Mouse (Mus musculus) left cerebral cortex, adult 2 months (tissue): Measurements from ENCODE around the gene Cer1. TPM values are rescaled to one million over a fixed set of nuclear protein-coding genes. Genes with fewer than 3 reads are reported as not detected.

Source experiments
- DNase-seq, 2 experiments: peaks; one replicate each; pipeline ENCODE4 v3.0.0; 2021 to 2022; ENCODE audit warnings: low spot score in 2 of 2, mixed read lengths in 1 of 2; ENCODE audit errors: extremely low spot score in 1 of 2
- H3K27ac ChIP-seq: fragments of 200-600 bp; 2 replicates; pipeline ENCODE4 v1.8.1; 2022
- H3K4me3 ChIP-seq: fragments of 200-600 bp; 2 replicates; pipeline ENCODE4 v1.8.1; 2022
- CTCF ChIP-seq: fragments of 200-600 bp; IDR thresholded peaks from 2 replicates; pipeline ENCODE4 v1.8.1; 2022; ENCODE audit warnings: antibody characterized with exemption, mild to moderate bottlenecking, moderate library complexity
- intact Hi-C: fragments of 180-260 bp; cut with DNase I; formaldehyde crosslinking; loops from one replicate; pipeline ENCODE4 v1.15.1; 2025
- total RNA-seq, 2 experiments: library from RNA; stranded (reverse); gene quantifications; 2 replicates each; pipeline ENCODE4 v1.2.3; 2021

Cer1 gene
- total RNA-seq, 2 experiments from 2014 or later, result 0.19 to 0.52 TPM

DNA sequence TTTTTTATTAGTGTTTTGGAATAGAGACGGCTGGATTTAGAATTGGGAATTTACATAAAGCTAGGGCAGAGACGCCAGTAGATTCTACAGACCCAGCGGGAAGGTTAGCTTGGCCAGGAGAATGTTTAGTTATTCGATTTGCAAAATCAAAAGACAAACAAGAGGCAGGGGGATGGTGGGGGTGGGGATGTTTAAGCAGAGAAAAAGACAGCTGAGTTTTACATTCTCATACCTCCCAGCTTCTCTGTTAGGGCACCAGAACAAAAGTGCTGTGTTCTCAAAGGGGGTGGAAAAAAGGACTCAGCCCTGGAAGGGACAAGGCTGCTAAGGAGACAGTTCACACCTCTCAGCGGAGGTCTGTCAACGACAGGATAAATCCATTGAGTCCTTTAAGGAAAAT, 12.8 kb downstream of the Cer1 start:
- intact Hi-C loops, result no loop called here
- no peak overlapping the region for H3K4me3 ChIP-seq
- DNase-seq, result no peak
- TF ChIP-seq CTCF, result no peak
- no peak overlapping the region for H3K27ac ChIP-seq

DNA sequence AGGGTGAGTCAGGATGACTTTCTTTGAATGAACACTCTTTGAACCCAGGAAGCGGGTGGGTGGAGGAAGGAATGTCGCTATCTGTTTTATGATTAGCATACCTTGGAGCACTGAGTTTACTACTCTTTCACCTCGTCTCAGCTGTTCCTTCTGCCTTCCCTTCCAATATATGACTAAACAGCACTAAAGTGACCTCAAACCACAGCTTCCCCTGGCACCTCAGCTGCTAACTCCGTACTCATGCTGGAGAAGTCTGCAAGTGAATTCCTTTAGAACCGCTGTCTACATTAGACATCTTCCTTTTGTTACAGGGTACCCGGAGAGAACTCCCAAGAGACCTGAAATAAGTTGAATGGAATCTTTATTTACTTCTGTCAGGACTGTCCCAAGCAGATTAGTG, 14.0 kb downstream of the Cer1 start:
- no peak for DNase-seq
- no peak for TF ChIP-seq CTCF
- intact Hi-C loops, result no loop called here
- Histone ChIP-seq H3K27ac (no peak overlapping the region), H3K4me3 (no peak overlapping the region)

DNA sequence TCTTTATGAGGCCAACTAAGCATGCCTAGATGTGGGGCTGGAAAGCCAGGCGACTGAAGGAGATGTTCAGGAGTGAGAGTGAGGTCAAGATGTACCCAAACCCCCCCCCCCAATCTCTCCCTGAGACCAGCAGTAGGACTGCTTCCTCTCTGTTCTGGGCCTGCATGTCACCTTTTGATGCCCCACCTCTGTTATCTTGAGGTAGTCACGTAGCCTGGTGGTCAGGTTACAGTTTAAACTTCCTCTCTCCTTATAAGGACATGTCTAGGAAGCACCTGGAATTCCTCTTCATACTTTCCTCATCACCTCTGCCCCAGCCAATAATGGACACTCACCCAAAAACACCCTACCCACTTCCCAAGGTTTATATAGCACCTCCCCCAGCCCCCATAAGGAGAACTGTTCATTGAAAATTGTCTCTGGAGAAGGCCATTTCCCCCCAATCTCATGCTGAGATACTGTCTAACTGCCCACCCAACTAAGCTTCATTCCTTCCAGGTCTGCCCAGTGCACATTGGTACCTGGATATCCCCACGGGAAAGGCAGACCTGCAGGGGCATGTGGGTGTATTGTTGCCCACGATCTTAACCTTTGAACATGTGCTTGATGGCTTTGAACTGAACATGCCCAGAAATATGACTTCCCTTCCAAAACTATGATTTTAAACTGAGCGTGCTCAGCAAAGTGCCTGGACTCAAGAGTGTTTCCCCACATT, 17.1 kb downstream of the Cer1 start:
- H3K4me3 ChIP-seq, result no peak overlapping the region
- no peak overlapping the region for H3K27ac ChIP-seq
- DNase-seq, result no peak
- intact Hi-C loops, result no loop called here
- no peak for TF ChIP-seq CTCF

GRCm38 (mm10) chr4:82867111-82867510, 17.8 kb downstream of the Cer1 start:
- no peak for DNase-seq
- intact Hi-C loops, result no loop called here
- Histone ChIP-seq H3K27ac (no peak overlapping the region), H3K4me3 (no peak overlapping the region)
- TF ChIP-seq CTCF, result no peak

DNA sequence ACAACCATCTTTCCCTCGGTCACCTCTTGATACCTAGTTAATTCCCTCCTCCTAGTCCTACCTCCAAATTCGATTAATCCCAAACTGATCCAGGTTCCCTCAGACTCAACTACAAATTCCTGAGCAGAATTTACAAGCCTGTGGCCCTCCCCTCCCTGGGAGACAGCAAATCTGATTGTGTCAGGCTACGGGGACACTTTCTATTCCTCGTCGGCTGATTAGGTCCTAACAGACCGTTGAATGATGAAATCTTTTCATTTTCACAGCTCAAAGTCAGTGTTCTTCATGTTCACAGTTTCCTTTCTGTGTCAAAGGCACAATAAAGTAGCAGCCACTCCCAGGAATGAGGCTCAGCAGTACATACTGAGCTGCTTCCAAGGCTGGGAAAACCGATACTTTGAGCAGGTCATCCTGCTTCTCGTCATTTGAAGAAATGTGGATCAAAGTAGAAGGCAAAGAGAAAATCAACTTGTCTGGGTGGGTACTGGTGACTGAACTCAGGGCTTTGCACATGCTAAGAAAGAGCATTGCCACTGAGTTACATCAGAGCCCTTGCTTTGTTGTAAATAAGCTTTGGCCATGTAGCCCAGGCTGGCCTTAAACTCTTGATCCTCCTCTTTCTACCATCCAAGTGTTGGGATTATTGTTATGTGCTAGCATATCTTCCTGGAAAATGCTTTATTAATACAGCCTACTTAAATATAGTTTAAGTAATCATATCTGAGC, 19.8 kb downstream of the Cer1 start:
- Histone ChIP-seq H3K27ac (no peak overlapping the region), H3K4me3 (no peak overlapping the region)
- TF ChIP-seq CTCF, result no peak
- DNase-seq, result no peak
- intact Hi-C loops, result no loop called here

DNA sequence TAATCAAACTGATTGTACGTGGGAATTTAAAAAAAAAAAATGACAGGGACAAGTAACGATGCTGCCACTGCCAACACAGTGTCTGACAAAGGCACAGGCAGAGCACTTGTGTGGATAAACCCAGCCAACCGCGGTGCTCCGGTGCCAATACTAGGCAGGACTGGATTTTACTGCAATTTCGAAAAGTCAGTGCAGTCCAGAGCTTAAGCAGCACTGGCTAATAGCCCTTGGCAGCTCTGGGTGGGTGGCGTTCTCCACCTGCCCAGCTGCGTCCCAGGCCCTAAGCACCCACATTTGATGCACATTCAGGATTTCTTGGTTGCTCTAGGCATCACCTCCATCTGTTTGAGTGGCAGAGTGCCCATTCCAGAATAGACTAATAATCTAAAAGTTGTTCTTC, 21.6 kb downstream of the Cer1 start:
- no peak for DNase-seq

GRCm38 (mm10) chr4:82861451-82861850, 23.5 kb downstream of the Cer1 start:
- intact Hi-C loops, result no loop called here
- Histone ChIP-seq H3K27ac (no peak overlapping the region), H3K4me3 (no peak overlapping the region)
- DNase-seq, result no peak
- TF ChIP-seq CTCF, result no peak

More for the DNA sequence above, 21.6 kb downstream of the Cer1 start:
- TF ChIP-seq CTCF, result no peak
- Histone ChIP-seq H3K27ac (no peak overlapping the region), H3K4me3 (no peak overlapping the region)
- intact Hi-C loops, result no loop called here

GRCm38 (mm10) chr4:82860566-82860965, 24.4 kb downstream of the Cer1 start:
- intact Hi-C loops, result no loop called here
- no peak for TF ChIP-seq CTCF
- Histone ChIP-seq H3K27ac (no peak overlapping the region), H3K4me3 (no peak overlapping the region)
- no peak for DNase-seq

GRCm38 (mm10) chr4:82859131-82860125, 25.5 kb downstream of the Cer1 start, which contains the start of gene Zdhhc21:
Zdhhc21 (minus strand) TSS chr4:82859958.
- H3K4me3 ChIP-seq, result peak within 1 kb of the TSS; percentile 87
- H3K27ac ChIP-seq, result peak within 1 kb of the TSS; percentile 98
- intact Hi-C loops, result loop anchor here (5.0 kb wide), 3 partner anchors 58 to 323 kb away; no protein-coding TSS in a partner anchor
- TF ChIP-seq CTCF, result no peak
- peak; percentile 83 to 89 for DNase-seq

GRCm38 (mm10) chr4:82858431-82859010, 26.4 kb downstream of the Cer1 start:
- DNase-seq, result no peak
- Histone ChIP-seq H3K27ac (peak overlapping the region; percentile 98), H3K4me3 (peak overlapping the region; percentile 87)
- no peak for TF ChIP-seq CTCF
- intact Hi-C loops, result loop anchor here (5.0 kb wide), 3 partner anchors 59 to 324 kb away; no protein-coding TSS in a partner anchor

DNA sequence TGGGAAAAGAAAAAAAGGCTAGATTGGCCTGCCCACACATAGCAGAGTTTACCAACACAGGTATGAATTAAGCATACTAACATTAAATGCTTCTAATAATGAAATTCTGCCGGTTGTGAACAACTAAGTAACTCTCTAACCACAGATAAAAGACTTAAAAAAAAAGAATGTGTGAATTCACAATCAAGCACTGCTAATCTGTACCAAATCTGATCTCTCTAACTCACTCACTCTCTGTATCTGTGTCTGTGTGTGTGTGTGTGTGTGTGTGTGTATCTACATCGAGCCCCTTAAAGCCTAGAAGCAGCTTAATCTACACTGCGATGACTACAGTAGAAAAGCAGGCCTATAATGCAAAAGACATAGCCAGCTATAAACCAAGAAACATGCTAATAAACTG, 28.0 kb downstream of the Cer1 start:
- intact Hi-C loops, result loop anchor here (5.0 kb wide), 3 partner anchors 60 to 325 kb away; no protein-coding TSS in a partner anchor
- no peak for TF ChIP-seq CTCF
- Histone ChIP-seq H3K4me3 (no peak overlapping the region), H3K27ac (no peak overlapping the region)
- no peak for DNase-seq
